Mouse (Mus musculus): Measurements from ENCODE around the gene Cmss1.

The Cmss1 gene

GRCm38 (mm10) chr16:57606444-57607227, at the start of gene Cmss1:
Cmss1 (minus strand) TSS chr16:57606864.
- DNase-seq (ENCODE audit: low spot score in 2 of 2): peak; percentile 83 to 85

- DNase-seq (ENCODE audit: low spot score in 2 of 2): no peak
Observed at GRCm38 (mm10) chr16:57649888-57650287, 43.2 kb upstream of the Cmss1 start.

- no peak for DNase-seq (ENCODE audit: low spot score in 2 of 2)
Observed at GRCm38 (mm10) chr16:57641346-57641885, 34.8 kb upstream of the Cmss1 start.

- DNase-seq (ENCODE audit: low spot score in 2 of 2): no peak
Observed at GRCm38 (mm10) chr16:57634766-57635165, 28.1 kb upstream of the Cmss1 start.

GRCm38 (mm10) chr16:57634191-57634590, 27.5 kb upstream of the Cmss1 start:
- DNase-seq (ENCODE audit: low spot score in 2 of 2): peak; percentile 2 to 49

GRCm38 (mm10) chr16:57611768-57612167, 5.1 kb upstream of the Cmss1 start:
- DNase-seq (ENCODE audit: low spot score in 2 of 2): peak; percentile 18 to 35

- DNase-seq (ENCODE audit: low spot score in 2 of 2): no peak
Observed at GRCm38 (mm10) chr16:57601031-57601430, 5.6 kb downstream of the Cmss1 start.

- no peak for DNase-seq (ENCODE audit: low spot score in 2 of 2)
Observed at GRCm38 (mm10) chr16:57597295-57597957, 9.2 kb downstream of the Cmss1 start.

GRCm38 (mm10) chr16:57593422-57594157, 13.1 kb downstream of the Cmss1 start:
- peak; percentile 30 to 37 for DNase-seq (ENCODE audit: low spot score in 2 of 2)

- DNase-seq (ENCODE audit: low spot score in 2 of 2): no peak
Observed at GRCm38 (mm10) chr16:57585201-57585600, 21.5 kb downstream of the Cmss1 start.

- no peak for DNase-seq (ENCODE audit: low spot score in 2 of 2)
Observed at GRCm38 (mm10) chr16:57582008-57582407, 24.7 kb downstream of the Cmss1 start.

- DNase-seq (ENCODE audit: low spot score in 2 of 2): no peak
Observed at GRCm38 (mm10) chr16:57580041-57580440, 26.6 kb downstream of the Cmss1 start.

- DNase-seq (ENCODE audit: low spot score in 2 of 2): no peak
Observed at GRCm38 (mm10) chr16:57577519-57577918, 29.1 kb downstream of the Cmss1 start.

GRCm38 (mm10) chr16:57575764-57576388, 30.8 kb downstream of the Cmss1 start:
- DNase-seq (ENCODE audit: low spot score in 2 of 2): no peak

- no peak for DNase-seq (ENCODE audit: low spot score in 2 of 2)
Observed at GRCm38 (mm10) chr16:57573831-57574230, 32.8 kb downstream of the Cmss1 start.

- no peak for DNase-seq (ENCODE audit: low spot score in 2 of 2)
Observed at GRCm38 (mm10) chr16:57570789-57571311, 35.8 kb downstream of the Cmss1 start.

- DNase-seq (ENCODE audit: low spot score in 2 of 2): no peak
Observed at GRCm38 (mm10) chr16:57568648-57569404, 37.8 kb downstream of the Cmss1 start.

GRCm38 (mm10) chr16:57566215-57566614, 40.4 kb downstream of the Cmss1 start:
- DNase-seq (ENCODE audit: low spot score in 2 of 2): no peak

- no peak for DNase-seq (ENCODE audit: low spot score in 2 of 2)
Observed at GRCm38 (mm10) chr16:57564807-57565206, 41.9 kb downstream of the Cmss1 start.

GRCm38 (mm10) chr16:57563453-57563852, 43.2 kb downstream of the Cmss1 start:
- DNase-seq (ENCODE audit: low spot score in 2 of 2): no peak

GRCm38 (mm10) chr16:57560185-57560584, 46.5 kb downstream of the Cmss1 start:
- DNase-seq (ENCODE audit: low spot score in 2 of 2): no peak

All from natural killer cell, adult 2 months (primary cell).